Mouse (Mus musculus) MEL (cell line): ENCODE results near the gene Psmd2. TPM values are rescaled to one million over a fixed set of nuclear protein-coding genes. Genes with fewer than 3 reads are reported as not detected.

Experiments
- DNase-seq: peaks from one replicate; pipeline ENCODE4 v3.0.0; 2011; ENCODE audit warnings: low read depth, low spot score
- H3K27ac ChIP-seq: 2 replicates; pipeline ENCODE4 v1.5.1; 2012; ENCODE audit warnings: low read depth, mild to moderate bottlenecking, control low read depth, low read length, moderate library complexity; ENCODE audit not compliant: control insufficient read depth
- H3K27me3 ChIP-seq, 2 experiments: fragments of 150-350 bp in 1 of 2; sonication (generic) in 1 of 2; 2 replicates each; pipeline ENCODE4 v1.6.1; 2012; ENCODE audit warnings: low read length in 2 of 2, mild to moderate bottlenecking in 2 of 2, improper control_type of control experiment in 1 of 2, moderate library complexity in 1 of 2; ENCODE audit not compliant: insufficient read depth in 2 of 2, control insufficient read depth in 1 of 2
- H3K36me3 ChIP-seq, 2 experiments: 2 replicates each; pipeline ENCODE4 v1.6.1; 2012 to 2014; ENCODE audit warnings: low read length in 2 of 2, improper control_type of control experiment in 1 of 2, inconsistent platforms in 1 of 2, mild to moderate bottlenecking in 1 of 2; ENCODE audit not compliant: insufficient read depth in 2 of 2, control insufficient read depth in 1 of 2
- H3K4me1 ChIP-seq, 2 experiments: fragments of 150-350 bp in 1 of 2; sonication (generic) in 1 of 2; 2 replicates each; pipeline ENCODE4 v1.6.1; 2012; ENCODE audit warnings: low read length in 2 of 2, improper control_type of control experiment in 1 of 2, mild to moderate bottlenecking in 1 of 2; ENCODE audit not compliant: insufficient read depth in 2 of 2, control insufficient read depth in 1 of 2
- H3K4me3 ChIP-seq, 2 experiments: fragments of 150-350 bp in 1 of 2; sonication (generic) in 1 of 2; 2 replicates each; pipeline ENCODE4 v1.5.1; 2012; ENCODE audit warnings: low read depth in 2 of 2, low read length in 2 of 2, mild to moderate bottlenecking in 2 of 2, moderate library complexity in 2 of 2, control low read depth in 1 of 2, improper control_type of control experiment in 1 of 2; ENCODE audit not compliant: control insufficient read depth in 1 of 2, insufficient read depth in 1 of 2
- H3K79me2 ChIP-seq: 2 replicates; pipeline ENCODE4 v1.6.1; 2012; ENCODE audit warnings: mild to moderate bottlenecking, low read length, moderate library complexity; ENCODE audit not compliant: control insufficient read depth, poor library complexity, insufficient read depth
- H3K9ac ChIP-seq: 2 replicates; pipeline ENCODE4 v1.6.1; 2012; ENCODE audit warnings: low read depth, mild to moderate bottlenecking, control low read depth, low read length, moderate library complexity; ENCODE audit not compliant: control insufficient read depth, poor library complexity, severe bottlenecking
- H3K9me3 ChIP-seq: fragments of 150-350 bp; sonication (generic); replicated peaks from 2 replicates; pipeline ENCODE4 v1.6.1; 2012; ENCODE audit warnings: mild to moderate bottlenecking, low read length, improper control_type of control experiment, moderate library complexity; ENCODE audit not compliant: insufficient read depth
- CHD1 ChIP-seq: IDR thresholded peaks from 2 replicates; pipeline ENCODE4 v1.6.1; 2012; ENCODE audit warnings: low read depth, mild to moderate bottlenecking, inconsistent platforms, low read length, improper control_type of control experiment
- E2F4 ChIP-seq: IDR thresholded peaks from 2 replicates; pipeline ENCODE4 v1.6.1; 2011; ENCODE audit warnings: low read depth, low read length, improper control_type of control experiment, borderline replicate concordance
- GABPA ChIP-seq: IDR thresholded peaks from 2 replicates; pipeline ENCODE4 v1.6.1; 2012; ENCODE audit warnings: low read depth, mild to moderate bottlenecking, inconsistent platforms, low read length, improper control_type of control experiment, moderate library complexity
- GATA1 ChIP-seq: IDR thresholded peaks from 2 replicates; pipeline ENCODE4 v1.6.1; 2011; ENCODE audit warnings: low read depth, low read length, improper control_type of control experiment
- JUND ChIP-seq: IDR thresholded peaks from 2 replicates; pipeline ENCODE4 v1.6.1; 2011; ENCODE audit warnings: low read depth, mild to moderate bottlenecking, improper control_type of control experiment, low read length
- MAFK ChIP-seq: IDR thresholded peaks from 2 replicates; pipeline ENCODE4 v1.6.1; 2011; ENCODE audit warnings: low read depth, mild to moderate bottlenecking, low read length, improper control_type of control experiment, borderline replicate concordance
- MAZ ChIP-seq: IDR thresholded peaks from 2 replicates; pipeline ENCODE4 v1.6.1; 2012; ENCODE audit warnings: low read depth, mild to moderate bottlenecking, inconsistent platforms, low read length, improper control_type of control experiment
- MEF2A ChIP-seq: IDR thresholded peaks from 2 replicates; pipeline ENCODE4 v1.6.1; 2014; ENCODE audit warnings: low read depth, mild to moderate bottlenecking, inconsistent platforms, low read length, improper control_type of control experiment; ENCODE audit not compliant: poor library complexity, insufficient replicate concordance, severe bottlenecking; ENCODE audit errors: extremely low read depth
- MXI1 ChIP-seq: IDR thresholded peaks from 2 replicates; pipeline ENCODE4 v1.6.1; 2011; ENCODE audit warnings: mild to moderate bottlenecking, low read depth, low read length, improper control_type of control experiment
- POLR2AphosphoS2 ChIP-seq: IDR thresholded peaks from 2 replicates; pipeline ENCODE4 v1.6.1; 2011; ENCODE audit warnings: low read length, improper control_type of control experiment
- RAD21 ChIP-seq: IDR thresholded peaks from 2 replicates; pipeline ENCODE4 v1.6.1; 2011; ENCODE audit warnings: mild to moderate bottlenecking, low read depth, low read length, improper control_type of control experiment
- RCOR1 ChIP-seq: IDR thresholded peaks from 2 replicates; pipeline ENCODE4 v1.6.1; 2012; ENCODE audit warnings: low read depth, mild to moderate bottlenecking, inconsistent platforms, low read length, improper control_type of control experiment
- SMC3 ChIP-seq: IDR thresholded peaks from 2 replicates; pipeline ENCODE4 v1.6.1; 2011; ENCODE audit warnings: low read depth, low read length, improper control_type of control experiment
- ZKSCAN1 ChIP-seq: IDR thresholded peaks from 2 replicates; pipeline ENCODE4 v1.6.1; 2012; ENCODE audit warnings: low read depth, mild to moderate bottlenecking, inconsistent platforms, low read length, improper control_type of control experiment, moderate library complexity
- polyA plus RNA-seq, 2 experiments: library from polyadenylated mRNA; stranded (reverse) in 1 of 2; unstranded in 1 of 2; fragments of >175 nt in 1 of 2; fragments of >200 nt in 1 of 2; gene quantifications; 2 replicates each; pipeline versions ENCODE4 v1.2.1 to v1.2.4; 2012; ENCODE audit warnings: low replicate concordance in 2 of 2, low read depth in 1 of 2; ENCODE audit not compliant: insufficient read length in 2 of 2, insufficient read depth in 1 of 2, missing spikeins in 1 of 2
- total RNA-seq: library from RNA; depleted of rRNA; stranded (reverse); fragments of 300-350 nt; gene quantifications from 2 replicates; pipeline ENCODE4 v1.2.3, GENCODE M21; 2012

Psmd2 gene
- total and polyA plus RNA-seq, 3 experiments: 81.9 to 432 (median 262) TPM

- no peak overlapping the region for H3K9ac ChIP-seq
- H3K9me3 ChIP-seq: no peaks in the 10 kb centered on the region
- DNase-seq: no peak
- H3K4me1 ChIP-seq: peaks cover 12 to 26% of the 10 kb centered on the region in 2 experiments
- no peak overlapping the region for H3K4me3 ChIP-seq
- no peak for TF ChIP-seq MAZ
- TF ChIP-seq RAD21: no peak
- no peak for TF ChIP-seq MXI1
- no peak for TF ChIP-seq ZKSCAN1
- TF ChIP-seq JUND: no peak
- TF ChIP-seq E2F4: no peak
- peaks cover 0 to 25% of the 10 kb centered on the region in 2 experiments; a peak in 2 of 4 replicates for H3K36me3 ChIP-seq
- H3K27me3 ChIP-seq: no peaks in the 10 kb centered on the region
- no peaks in the 10 kb centered on the region for H3K79me2 ChIP-seq
- H3K27ac ChIP-seq: no peak overlapping the region
These were observed 49.9 kb downstream of the Psmd2 start for GRCm38 (mm10) chr16:20701316-20701715.

GRCm38 (mm10) chr16:20701729-20702521 lies 50.5 kb downstream of the Psmd2 start:
- no peak overlapping the region for H3K9ac ChIP-seq
- no peaks in the 10 kb centered on the region for H3K9me3 ChIP-seq
- no peak overlapping the region for H3K27ac ChIP-seq
- H3K4me1 ChIP-seq: peaks cover 15 to 32% of the 10 kb centered on the region in 2 experiments
- no peak overlapping the region for H3K4me3 ChIP-seq
- no peak for DNase-seq
- no peaks in the 10 kb centered on the region for H3K79me2 ChIP-seq
- TF ChIP-seq POLR2AphosphoS2 (no peak), RCOR1 (no peak), GABPA (no peak), MEF2A (no peak), SMC3 (no peak), MXI1 (no peak), ZKSCAN1 (no peak), GATA1 (no peak), MAFK (no peak), CHD1 (no peak)
- TF ChIP-seq, all 39 proteins: peak for 0
- no peaks in the 10 kb centered on the region for H3K27me3 ChIP-seq
- peaks cover 0 to 32% of the 10 kb centered on the region in 2 experiments; a peak in 2 of 4 replicates for H3K36me3 ChIP-seq
